Mouse (Mus musculus): ENCODE results near the gene Ncoa3. TPM values are rescaled to one million over a fixed set of nuclear protein-coding genes. Genes with fewer than 3 reads are reported as not detected.
A peak's percentile ranks its signal among the peaks of the same experiment; 100 is the strongest.
"Not testable (repeated sequence)": the region's sequence is repeated elsewhere in the genome, so short reads cannot be mapped to it uniquely, and the experiment has no call there.

The Ncoa3 gene
- polyA plus RNA-seq (2012; rRNA removed), result 10.8 and 15.8 TPM in 2 replicates

GRCm38 (mm10) chr2:165992270-165993172 lies at the start of gene Ncoa3:
Ncoa3 (plus strand) TSS chr2:165992636.
- peak within 1 kb of the TSS; percentile 93 for H3K27ac ChIP-seq (ENCODE audit: control insufficient read depth, insufficient read depth, low read depth, low read length)
- H3K4me3 ChIP-seq (ENCODE audit: control insufficient read depth, low read depth, low read length), result peak within 1 kb of the TSS; percentile 98
- H3K27me3 ChIP-seq (ENCODE audit: control insufficient read depth, insufficient read depth, low read length), result no peaks in the 10 kb centered on the region
- H3K4me1 ChIP-seq (ENCODE audit: control insufficient read depth, insufficient read depth, low read length), result peaks cover 8% of the 10 kb centered on the region
- H3K36me3 ChIP-seq (ENCODE audit: control insufficient read depth, insufficient read depth, low read length), result no peaks in the 10 kb centered on the region
- TF ChIP-seq CTCF (IDR thresholded peaks at IDR 0.05; ENCODE audit: control insufficient read depth, insufficient read depth, insufficient replicate concordance, low read depth, low read length) (no peak), POLR2A (IDR thresholded peaks at IDR 0.05; ENCODE audit: control insufficient read depth, low read depth, low read length) (peak; percentile 96)

DNA sequence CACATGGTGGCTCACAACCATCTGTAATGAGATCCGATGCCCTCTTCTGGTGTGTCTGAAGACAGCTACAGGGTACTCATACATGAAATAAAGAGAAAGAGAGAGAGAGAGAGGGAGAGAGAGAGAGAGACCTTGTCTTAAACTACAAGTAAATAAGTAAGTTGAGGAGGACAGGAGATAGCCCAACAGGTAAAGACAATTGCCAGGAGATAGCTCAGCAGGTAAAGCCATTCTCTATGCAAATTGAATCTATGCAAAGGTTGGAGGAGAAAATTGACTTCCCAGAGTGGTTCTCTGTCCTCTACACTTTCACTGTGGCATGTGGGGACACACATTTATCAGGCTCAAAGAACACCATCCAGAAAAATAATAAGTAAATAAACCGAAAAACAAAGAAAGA lies 49.3 kb upstream of the Ncoa3 start:
- TF ChIP-seq CTCF (IDR thresholded peaks at IDR 0.05; ENCODE audit: control insufficient read depth, insufficient read depth, insufficient replicate concordance, low read depth, low read length), result no peak
- no peak for TF ChIP-seq POLR2A (IDR thresholded peaks at IDR 0.05; ENCODE audit: control insufficient read depth, low read depth, low read length)
- no peak overlapping the region for H3K4me3 ChIP-seq (ENCODE audit: control insufficient read depth, low read depth, low read length)
- no peaks in the 10 kb centered on the region for H3K36me3 ChIP-seq (ENCODE audit: control insufficient read depth, insufficient read depth, low read length)
- H3K27me3 ChIP-seq (ENCODE audit: control insufficient read depth, insufficient read depth, low read length), result no peaks in the 10 kb centered on the region
- no peaks in the 10 kb centered on the region for H3K4me1 ChIP-seq (ENCODE audit: control insufficient read depth, insufficient read depth, low read length)
- no peak overlapping the region for H3K27ac ChIP-seq (ENCODE audit: control insufficient read depth, insufficient read depth, low read depth, low read length)

- Histone ChIP-seq H3K4me3 (ENCODE audit: control insufficient read depth, low read depth, low read length) (no peak overlapping the region), H3K36me3 (ENCODE audit: control insufficient read depth, insufficient read depth, low read length) (no peaks in the 10 kb centered on the region), H3K27ac (ENCODE audit: control insufficient read depth, insufficient read depth, low read depth, low read length) (no peak overlapping the region), H3K27me3 (ENCODE audit: control insufficient read depth, insufficient read depth, low read length) (no peaks in the 10 kb centered on the region), H3K4me1 (ENCODE audit: control insufficient read depth, insufficient read depth, low read length) (no peaks in the 10 kb centered on the region)
- TF ChIP-seq POLR2A (IDR thresholded peaks at IDR 0.05; ENCODE audit: control insufficient read depth, low read depth, low read length) (no peak), CTCF (IDR thresholded peaks at IDR 0.05; ENCODE audit: control insufficient read depth, insufficient read depth, insufficient replicate concordance, low read depth, low read length) (no peak)
Measured at GRCm38 (mm10) chr2:165944576-165945351, 47.7 kb upstream of the Ncoa3 start.

- TF ChIP-seq CTCF (IDR thresholded peaks at IDR 0.05; ENCODE audit: control insufficient read depth, insufficient read depth, insufficient replicate concordance, low read depth, low read length) (no peak), POLR2A (IDR thresholded peaks at IDR 0.05; ENCODE audit: control insufficient read depth, low read depth, low read length) (no peak)
Measured at GRCm38 (mm10) chr2:165946046-165946564, 46.3 kb upstream of the Ncoa3 start.

GRCm38 (mm10) chr2:165948007-165948406 lies 44.4 kb upstream of the Ncoa3 start:
- Histone ChIP-seq H3K4me1 (ENCODE audit: control insufficient read depth, insufficient read depth, low read length) (no peaks in the 10 kb centered on the region), H3K36me3 (ENCODE audit: control insufficient read depth, insufficient read depth, low read length) (no peaks in the 10 kb centered on the region), H3K4me3 (ENCODE audit: control insufficient read depth, low read depth, low read length) (no peak overlapping the region), H3K27me3 (ENCODE audit: control insufficient read depth, insufficient read depth, low read length) (no peaks in the 10 kb centered on the region), H3K27ac (ENCODE audit: control insufficient read depth, insufficient read depth, low read depth, low read length) (no peak overlapping the region)
- TF ChIP-seq POLR2A (IDR thresholded peaks at IDR 0.05; ENCODE audit: control insufficient read depth, low read depth, low read length) (no peak), CTCF (IDR thresholded peaks at IDR 0.05; ENCODE audit: control insufficient read depth, insufficient read depth, insufficient replicate concordance, low read depth, low read length) (no peak)

More at GRCm38 (mm10) chr2:165946046-165946564, 46.3 kb upstream of the Ncoa3 start:
- H3K4me3 ChIP-seq (ENCODE audit: control insufficient read depth, low read depth, low read length), result no peak overlapping the region
- H3K27me3 ChIP-seq (ENCODE audit: control insufficient read depth, insufficient read depth, low read length), result no peaks in the 10 kb centered on the region
- H3K27ac ChIP-seq (ENCODE audit: control insufficient read depth, insufficient read depth, low read depth, low read length), result no peak overlapping the region
- no peaks in the 10 kb centered on the region for H3K4me1 ChIP-seq (ENCODE audit: control insufficient read depth, insufficient read depth, low read length)
- no peaks in the 10 kb centered on the region for H3K36me3 ChIP-seq (ENCODE audit: control insufficient read depth, insufficient read depth, low read length)

- not testable (repeated sequence) for H3K27me3 ChIP-seq (ENCODE audit: control insufficient read depth, insufficient read depth, low read length); H3K4me3 ChIP-seq (ENCODE audit: control insufficient read depth, low read depth, low read length); H3K36me3 ChIP-seq (ENCODE audit: control insufficient read depth, insufficient read depth, low read length); H3K4me1 ChIP-seq (ENCODE audit: control insufficient read depth, insufficient read depth, low read length); H3K27ac ChIP-seq (ENCODE audit: control insufficient read depth, insufficient read depth, low read depth, low read length)
Measured at GRCm38 (mm10) chr2:165948785-165949184, 43.7 kb upstream of the Ncoa3 start.

GRCm38 (mm10) chr2:165949719-165950118 lies 42.7 kb upstream of the Ncoa3 start:
- no peak for TF ChIP-seq POLR2A (IDR thresholded peaks at IDR 0.05; ENCODE audit: control insufficient read depth, low read depth, low read length)
- H3K36me3 ChIP-seq (ENCODE audit: control insufficient read depth, insufficient read depth, low read length), result no peaks in the 10 kb centered on the region
- no peak overlapping the region for H3K4me3 ChIP-seq (ENCODE audit: control insufficient read depth, low read depth, low read length)
- no peak overlapping the region for H3K27ac ChIP-seq (ENCODE audit: control insufficient read depth, insufficient read depth, low read depth, low read length)
- H3K27me3 ChIP-seq (ENCODE audit: control insufficient read depth, insufficient read depth, low read length), result no peaks in the 10 kb centered on the region
- no peaks in the 10 kb centered on the region for H3K4me1 ChIP-seq (ENCODE audit: control insufficient read depth, insufficient read depth, low read length)
